Mouse (Mus musculus): ENCODE measurements around the gene Srm. TPM values are rescaled to one million over a fixed set of nuclear protein-coding genes. Genes with fewer than 3 reads are reported as not detected.

Gene Srm
- polyA plus RNA-seq, 1 experiment from 2014 or later, result 188 TPM

DNA sequence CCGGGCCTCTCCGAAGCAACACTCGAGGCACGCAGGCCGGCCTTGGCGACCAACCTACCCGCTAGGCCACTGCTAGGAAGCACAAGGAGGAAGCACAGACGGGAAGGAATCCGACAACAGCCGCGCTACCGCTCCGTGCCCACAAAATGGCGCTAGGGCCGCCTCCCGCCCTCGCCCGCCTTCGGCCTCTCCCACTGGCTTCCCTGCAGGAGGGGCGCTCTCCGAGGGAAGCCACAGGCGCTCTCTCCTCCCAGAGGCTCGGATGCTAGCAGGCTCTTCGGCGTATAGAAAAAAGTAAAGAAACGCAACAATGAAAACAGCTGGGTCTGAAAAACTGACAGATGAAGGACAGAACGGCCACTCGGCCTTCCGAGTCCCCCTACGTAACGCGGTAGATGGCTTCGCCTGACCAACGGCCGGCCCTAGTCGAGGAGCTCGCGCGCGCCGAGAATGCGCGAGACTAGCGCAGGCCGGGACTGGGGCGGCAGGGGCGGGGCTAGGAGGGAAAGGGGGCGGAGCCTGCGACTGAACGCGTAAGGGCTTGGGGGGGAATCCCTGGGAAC is 35.4 kb downstream of the Srm start, which contains the start of gene Tardbp:
TSS of gene Tardbp (minus strand) at position 397 of the 563 bp plus-strand sequence.
- Histone ChIP-seq H3K4me2 (replicated peaks; ENCODE audit: low read depth, low read length) (peak within 1 kb of the TSS; percentile 85), H3K4me3 (ENCODE audit: low read length) (peak within 1 kb of the TSS; percentile 78), H3K9me3 (ENCODE audit: low read length) (no peaks in the 10 kb centered on the region), H3K27ac (ENCODE audit: low read length) (peak within 1 kb of the TSS; percentile 95), H3K27me3 (ENCODE audit: insufficient read depth, low read length) (no peaks in the 10 kb centered on the region), H3K36me3 (ENCODE audit: insufficient read depth, low read length) (peaks cover 29% of the 10 kb centered on the region), H3K9ac (replicated peaks; ENCODE audit: low read length) (peak within 1 kb of the TSS; percentile 100), H3K4me1 (ENCODE audit: insufficient read depth, low read length) (peaks cover 21% of the 10 kb centered on the region)
- under 1% methylated on average over 51 of the region's 51 CpGs for WGBS
- ATAC-seq (ENCODE audit: low FRiP score, low TSS enrichment), result peak; percentile 97

DNA sequence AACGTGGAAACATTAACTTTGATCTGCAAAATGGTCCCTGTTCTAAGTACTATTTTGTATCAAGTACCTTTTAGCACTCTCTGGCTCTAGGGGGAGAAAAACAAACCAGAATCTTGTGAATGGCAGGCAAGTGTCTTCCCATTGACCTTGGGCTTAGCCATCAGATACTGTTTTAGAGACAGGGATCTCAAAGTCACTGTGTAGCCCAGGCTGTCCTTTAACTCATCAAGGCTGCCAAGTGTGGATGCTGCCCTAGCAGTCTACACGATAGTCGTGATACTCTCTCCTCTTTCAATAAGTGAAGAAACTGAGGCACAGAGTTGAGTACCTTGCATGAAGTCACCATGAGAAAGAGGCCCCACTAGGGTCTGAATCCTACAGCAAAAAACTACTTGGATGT is 35.9 kb downstream of the Srm start:
- peak overlapping the region; percentile 100; the same call in 1 of the 2 replicates for H3K9ac ChIP-seq (replicated peaks; ENCODE audit: low read length)
- peak overlapping the region; percentile 54 for H3K4me2 ChIP-seq (replicated peaks; ENCODE audit: low read depth, low read length)
- H3K27me3 ChIP-seq (ENCODE audit: insufficient read depth, low read length), result no peaks in the 10 kb centered on the region
- H3K27ac ChIP-seq (ENCODE audit: low read length), result peak overlapping the region; percentile 95
- ATAC-seq (ENCODE audit: low FRiP score, low TSS enrichment), result peak; percentile 25
- peak overlapping the region; percentile 78 for H3K4me3 ChIP-seq (ENCODE audit: low read length)
- no peaks in the 10 kb centered on the region for H3K9me3 ChIP-seq (ENCODE audit: low read length)
- peaks cover 18% of the 10 kb centered on the region for H3K4me1 ChIP-seq (ENCODE audit: insufficient read depth, low read length)
- 61% methylated on average over 3 of the region's 3 CpGs for WGBS
- H3K36me3 ChIP-seq (ENCODE audit: insufficient read depth, low read length), result peaks cover 24% of the 10 kb centered on the region

DNA sequence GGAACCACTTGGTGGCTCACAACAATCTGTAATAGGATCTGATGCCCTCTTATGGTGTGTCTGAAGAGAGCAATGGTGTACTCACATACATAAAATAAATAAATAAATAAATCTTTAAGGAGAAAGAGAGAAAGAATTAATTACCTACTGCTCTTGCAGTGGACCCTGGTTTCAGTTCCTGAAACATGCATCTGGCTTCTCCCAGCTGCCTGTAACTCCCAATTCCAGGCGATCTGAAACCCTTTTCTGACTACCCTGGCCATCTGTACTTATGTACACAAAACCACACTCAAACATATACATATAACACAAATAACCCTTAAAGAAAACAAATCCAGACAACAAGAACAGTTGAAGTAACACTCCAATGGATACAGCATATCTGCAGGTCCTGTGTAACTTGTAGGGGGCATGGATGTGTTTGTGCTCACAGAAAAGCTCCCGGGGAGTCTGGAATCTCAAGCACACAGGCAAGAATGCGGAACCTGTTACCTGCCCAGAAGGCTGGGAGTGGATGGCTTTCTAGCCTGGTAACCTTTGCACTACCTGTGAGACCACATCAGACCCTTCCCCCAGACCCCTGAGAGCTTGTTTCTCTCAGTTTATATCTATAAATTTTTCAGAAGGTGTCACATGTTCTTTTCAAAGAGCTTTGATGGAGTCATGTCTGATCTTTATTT is 40.9 kb downstream of the Srm start:
- ATAC-seq (ENCODE audit: low FRiP score, low TSS enrichment), result no peak

DNA sequence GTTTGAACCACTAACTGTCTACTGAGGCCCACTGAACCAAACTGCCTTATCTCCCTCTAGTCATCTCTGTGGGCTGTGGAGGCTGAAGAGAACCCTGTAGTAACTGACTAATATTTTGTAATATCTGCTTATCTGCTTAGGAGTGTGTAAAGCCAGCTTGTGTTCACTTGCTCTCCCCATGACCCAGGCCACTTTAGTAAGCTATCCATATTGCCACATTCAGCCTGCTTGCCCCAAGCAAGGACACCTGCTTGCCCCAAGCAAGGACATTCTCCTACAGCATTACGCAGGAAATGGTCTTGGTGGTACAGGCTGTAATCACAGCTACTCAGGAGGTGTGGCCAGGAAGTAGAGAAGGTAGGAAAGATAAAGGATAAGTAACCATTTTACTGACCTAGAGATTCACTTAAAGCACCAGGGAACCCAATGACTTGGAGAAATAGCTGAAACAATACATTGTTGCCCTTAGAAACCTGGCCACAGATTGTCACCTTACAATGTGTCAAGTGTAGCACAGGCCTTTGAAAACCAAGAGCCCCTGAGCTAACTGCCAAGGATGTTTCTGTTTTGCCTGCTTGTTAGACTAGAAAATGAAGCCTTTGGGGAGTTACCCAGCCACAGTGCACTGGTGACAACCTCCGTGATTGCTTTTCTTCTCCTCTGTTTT is 42.2 kb downstream of the Srm start:
- Histone ChIP-seq H3K27ac (ENCODE audit: low read length) (0 out of 2 replicates have a peak overlapping the region, but pooled peaks have one; percentile 37), H3K4me1 (ENCODE audit: insufficient read depth, low read length) (0 out of 2 replicates have a peak, but pooled peaks cover 3% of the 10 kb centered on the region), H3K36me3 (ENCODE audit: insufficient read depth, low read length) (no peaks in the 10 kb centered on the region), H3K9me3 (ENCODE audit: low read length) (no peaks in the 10 kb centered on the region), H3K27me3 (ENCODE audit: insufficient read depth, low read length) (no peaks in the 10 kb centered on the region), H3K4me2 (replicated peaks; ENCODE audit: low read depth, low read length) (no peak overlapping the region), H3K4me3 (ENCODE audit: low read length) (no peak overlapping the region), H3K9ac (replicated peaks; ENCODE audit: low read length) (no peak overlapping the region)
- 51% methylated on average over 2 of the region's 2 CpGs for WGBS
- no peak for ATAC-seq (ENCODE audit: low FRiP score, low TSS enrichment)

More for the DNA sequence above, 40.9 kb downstream of the Srm start:
- no peaks in the 10 kb centered on the region for H3K36me3 ChIP-seq (ENCODE audit: insufficient read depth, low read length)
- peaks cover 3% of the 10 kb centered on the region; the same call in 1 of the 2 replicates for H3K4me1 ChIP-seq (ENCODE audit: insufficient read depth, low read length)
- 67% methylated on average over 3 of the region's 3 CpGs for WGBS
- H3K4me3 ChIP-seq (ENCODE audit: low read length), result no peak overlapping the region
- H3K9me3 ChIP-seq (ENCODE audit: low read length), result no peaks in the 10 kb centered on the region
- no peak overlapping the region for H3K9ac ChIP-seq (replicated peaks; ENCODE audit: low read length)
- H3K27me3 ChIP-seq (ENCODE audit: insufficient read depth, low read length), result no peaks in the 10 kb centered on the region
- peak overlapping the region; percentile 72 for H3K27ac ChIP-seq (ENCODE audit: low read length)
- no peak overlapping the region for H3K4me2 ChIP-seq (replicated peaks; ENCODE audit: low read depth, low read length)

DNA sequence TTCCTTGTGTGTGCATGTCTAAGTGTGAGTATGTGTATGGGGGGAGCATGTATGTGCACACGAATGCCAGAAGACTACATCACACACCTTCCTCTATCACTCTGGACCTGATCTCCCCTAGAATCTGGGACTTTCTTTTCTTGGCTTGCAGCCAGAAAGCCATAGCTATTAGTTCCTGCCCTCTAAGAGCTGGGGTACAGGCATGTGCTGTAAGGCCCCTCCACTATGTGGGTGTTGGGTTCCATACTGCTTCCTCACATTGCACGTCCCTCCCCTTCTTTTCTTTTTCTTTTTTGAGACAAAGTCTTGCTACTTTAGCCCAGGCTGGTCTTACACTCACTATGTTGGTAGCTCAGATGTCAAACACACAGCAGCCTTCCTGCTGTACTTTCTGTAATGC is 44.0 kb downstream of the Srm start:
- Histone ChIP-seq H3K27ac (ENCODE audit: low read length) (no peak overlapping the region), H3K4me1 (ENCODE audit: insufficient read depth, low read length) (0 out of 2 replicates have a peak, but pooled peaks cover 3% of the 10 kb centered on the region), H3K4me2 (replicated peaks; ENCODE audit: low read depth, low read length) (no peak overlapping the region), H3K4me3 (ENCODE audit: low read length) (no peak overlapping the region), H3K9me3 (ENCODE audit: low read length) (no peaks in the 10 kb centered on the region), H3K27me3 (ENCODE audit: insufficient read depth, low read length) (no peaks in the 10 kb centered on the region), H3K36me3 (ENCODE audit: insufficient read depth, low read length) (no peaks in the 10 kb centered on the region), H3K9ac (replicated peaks; ENCODE audit: low read length) (no peak overlapping the region)
- WGBS, result 73% methylated on average over 2 of the region's 2 CpGs
- no peak for ATAC-seq (ENCODE audit: low FRiP score, low TSS enrichment)

DNA sequence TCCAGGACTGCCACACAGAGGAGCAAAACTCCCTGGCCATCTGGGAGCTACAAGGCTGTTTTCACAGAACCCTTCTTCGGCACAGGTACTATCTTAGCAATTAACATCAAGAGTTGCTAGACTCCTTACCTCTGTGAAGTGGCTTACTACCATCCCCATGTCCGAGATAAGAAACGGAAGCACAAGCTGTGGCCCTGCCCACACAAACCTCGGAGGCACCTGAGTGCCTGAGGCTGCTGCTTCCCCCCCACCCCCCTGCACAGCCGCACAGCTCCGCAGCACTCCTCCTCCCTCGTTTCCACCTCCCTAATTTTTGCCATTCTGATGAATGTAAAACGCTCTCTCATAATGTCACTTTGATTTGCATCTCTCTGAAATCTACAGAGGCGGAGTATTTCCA is 47.0 kb downstream of the Srm start:
- ATAC-seq (ENCODE audit: low FRiP score, low TSS enrichment), result no peak
- no peak overlapping the region for H3K4me3 ChIP-seq (ENCODE audit: low read length)

DNA sequence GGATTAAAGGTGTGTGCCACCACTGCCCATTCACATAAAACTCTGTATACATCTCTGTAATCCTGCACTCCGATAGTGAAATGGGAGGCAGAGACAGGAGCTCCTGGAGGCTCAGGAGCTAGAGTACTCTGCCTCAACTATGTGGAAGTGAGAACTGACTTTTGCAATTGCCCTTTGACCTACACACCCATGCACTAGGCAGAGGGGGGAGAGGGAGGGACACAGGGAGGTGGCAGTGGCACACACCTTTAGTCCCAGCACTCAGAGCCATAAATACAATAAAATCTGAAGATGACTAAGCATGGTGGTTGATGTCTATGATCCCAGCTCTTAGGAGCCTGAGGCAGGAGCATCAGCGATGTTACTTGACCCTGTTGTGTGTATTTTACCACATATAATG is 48.2 kb downstream of the Srm start:
- H3K27me3 ChIP-seq (ENCODE audit: insufficient read depth, low read length), result no peaks in the 10 kb centered on the region
- H3K4me3 ChIP-seq (ENCODE audit: low read length), result no peak overlapping the region
- ATAC-seq (ENCODE audit: low FRiP score, low TSS enrichment), result no peak
- no peaks in the 10 kb centered on the region for H3K9me3 ChIP-seq (ENCODE audit: low read length)
- H3K4me1 ChIP-seq (ENCODE audit: insufficient read depth, low read length), result peaks cover 13% of the 10 kb centered on the region
- WGBS, result 86% methylated on average over 2 of the region's 2 CpGs
- H3K36me3 ChIP-seq (ENCODE audit: insufficient read depth, low read length), result no peaks in the 10 kb centered on the region
- no peak overlapping the region for H3K27ac ChIP-seq (ENCODE audit: low read length)
- H3K9ac ChIP-seq (replicated peaks; ENCODE audit: low read length), result no peak overlapping the region
- no peak overlapping the region for H3K4me2 ChIP-seq (replicated peaks; ENCODE audit: low read depth, low read length)

More for the DNA sequence above, 47.0 kb downstream of the Srm start:
- WGBS, result 28% methylated on average over 9 of the region's 9 CpGs
- Histone ChIP-seq H3K36me3 (ENCODE audit: insufficient read depth, low read length) (no peaks in the 10 kb centered on the region), H3K27ac (ENCODE audit: low read length) (peak overlapping the region; percentile 34; the same call in 1 of the 2 replicates), H3K9me3 (ENCODE audit: low read length) (no peaks in the 10 kb centered on the region), H3K9ac (replicated peaks; ENCODE audit: low read length) (0 out of 2 replicates have a peak overlapping the region, but pooled peaks have one; percentile 26), H3K4me2 (replicated peaks; ENCODE audit: low read depth, low read length) (no peak overlapping the region), H3K4me1 (ENCODE audit: insufficient read depth, low read length) (peaks cover 6% of the 10 kb centered on the region), H3K27me3 (ENCODE audit: insufficient read depth, low read length) (no peaks in the 10 kb centered on the region)

DNA sequence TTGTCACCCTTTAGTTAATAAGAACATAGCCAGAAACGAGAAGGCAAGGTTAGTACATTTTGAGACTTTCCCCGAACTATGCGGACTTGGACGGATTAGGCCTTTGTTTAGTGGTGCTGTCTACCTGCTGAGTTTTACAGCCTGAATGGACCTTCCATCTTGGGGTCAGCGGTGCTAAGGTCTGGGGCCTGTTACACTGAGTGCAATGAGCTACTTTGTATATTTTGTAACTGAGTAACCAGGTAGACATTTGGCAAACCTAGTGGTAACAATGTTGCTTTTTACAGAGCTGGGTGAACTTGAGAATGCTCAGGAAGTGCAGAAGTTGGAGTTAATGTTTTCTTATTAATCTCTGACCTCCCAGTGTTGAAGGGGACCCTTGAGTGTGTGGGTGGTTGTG is 49.8 kb downstream of the Srm start:
- Histone ChIP-seq H3K9ac (replicated peaks; ENCODE audit: low read length) (no peak overlapping the region; the same call in 1 of the 2 replicates), H3K4me2 (replicated peaks; ENCODE audit: low read depth, low read length) (no peak overlapping the region), H3K36me3 (ENCODE audit: insufficient read depth, low read length) (no peaks in the 10 kb centered on the region), H3K9me3 (ENCODE audit: low read length) (no peaks in the 10 kb centered on the region), H3K27ac (ENCODE audit: low read length) (peak overlapping the region; percentile 91), H3K4me3 (ENCODE audit: low read length) (no peak overlapping the region), H3K4me1 (ENCODE audit: insufficient read depth, low read length) (peaks cover 13% of the 10 kb centered on the region), H3K27me3 (ENCODE audit: insufficient read depth, low read length) (no peaks in the 10 kb centered on the region)
- 53% methylated on average over 5 of the region's 5 CpGs for WGBS
- peak; percentile 89 for ATAC-seq (ENCODE audit: low FRiP score, low TSS enrichment)

DNA sequence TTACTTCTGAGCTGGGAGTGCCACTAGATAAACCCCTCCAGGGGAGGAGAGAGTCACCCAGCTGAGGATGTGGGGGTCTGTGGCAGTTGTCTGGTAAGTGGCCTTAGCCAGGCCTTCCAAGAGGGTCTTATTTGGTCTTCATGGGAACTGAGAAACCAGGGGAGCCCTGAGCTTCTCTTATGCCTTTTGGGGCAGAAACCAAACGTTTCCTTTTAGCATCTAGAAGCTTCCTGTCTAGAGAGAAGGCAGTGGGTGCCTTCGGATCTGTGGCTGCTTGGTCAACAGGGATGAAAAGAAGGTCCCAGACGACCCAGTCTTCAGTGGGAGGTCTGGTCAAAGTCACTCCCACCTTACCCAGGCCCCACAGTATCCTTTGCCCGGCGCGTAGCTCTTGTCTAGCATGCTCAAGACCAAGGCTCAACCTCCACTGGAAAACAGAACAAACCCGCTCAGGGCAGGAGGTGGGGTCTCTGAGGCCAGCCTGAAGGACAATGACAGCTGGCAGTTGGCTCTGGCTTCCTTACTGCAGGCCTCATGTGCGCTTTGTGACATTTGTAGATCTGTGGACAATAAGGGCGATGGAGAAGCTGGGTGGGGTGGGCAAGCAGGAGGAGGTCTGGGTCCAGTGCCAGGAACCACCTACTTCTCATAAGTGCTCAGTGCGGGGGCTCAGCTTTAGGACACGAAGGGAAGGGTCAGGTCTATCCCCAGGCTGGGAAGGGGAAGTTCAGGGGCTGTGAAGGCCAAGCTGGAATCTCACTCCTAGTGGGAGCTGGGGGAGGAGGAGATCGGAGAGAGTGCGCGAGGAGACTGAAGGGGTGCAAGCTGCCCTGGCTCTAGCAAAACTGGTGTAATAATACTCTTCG is 52.2 kb downstream of the Srm start, which contains the start of gene Gm572:
TSS of gene Gm572 (plus strand) at position 27 of the 866 bp plus-strand sequence.
- peak; percentile 24; the same call in 1 of the 2 replicates for ATAC-seq (ENCODE audit: low FRiP score, low TSS enrichment)
- H3K4me2 ChIP-seq (replicated peaks; ENCODE audit: low read depth, low read length), result peak within 1 kb of the TSS; percentile 45
- no peaks in the 10 kb centered on the region for H3K9me3 ChIP-seq (ENCODE audit: low read length)
- H3K9ac ChIP-seq (replicated peaks; ENCODE audit: low read length), result peak within 1 kb of the TSS; percentile 23
- H3K27me3 ChIP-seq (ENCODE audit: insufficient read depth, low read length), result no peaks in the 10 kb centered on the region
- H3K4me1 ChIP-seq (ENCODE audit: insufficient read depth, low read length), result peaks cover 11% of the 10 kb centered on the region
- peak within 1 kb of the TSS; percentile 27 for H3K27ac ChIP-seq (ENCODE audit: low read length)
- 0 out of 2 replicates have a peak within 1 kb of the TSS, but pooled peaks have one; percentile 9 for H3K4me3 ChIP-seq (ENCODE audit: low read length)
- H3K36me3 ChIP-seq (ENCODE audit: insufficient read depth, low read length), result no peaks in the 10 kb centered on the region
- WGBS, result 66% methylated on average over 15 of the region's 15 CpGs

Data from kidney, embryonic 16.5 days (tissue).